Mouse (Mus musculus) Patski (cell line): Measurements from ENCODE around the gene Ankrd13d. TPM values are rescaled to one million over a fixed set of nuclear protein-coding genes. Genes with fewer than 3 reads are reported as not detected.

Experiments used
- ATAC-seq: fragments of 100-300 bp; one replicate; pipeline ENCODE4 v1.8.0; 2021
- CTCF ChIA-PET: fragments of 350-600 bp; sonication (Branson Sonifier 250); formaldehyde crosslinking; loops from one replicate; lab custom pipeline; 2022; ENCODE audit warnings: inconsistent platforms; lab: Charles Lee
- POLR2A ChIA-PET: fragments of 350-600 bp; sonication (Branson Sonifier 250); formaldehyde crosslinking; loops from one replicate; lab custom pipeline; 2022; ENCODE audit warnings: antibody characterized with exemption, inconsistent platforms; lab: Charles Lee
- DNase-seq: peaks from one replicate; pipeline ENCODE4 v3.0.0-alpha.2; 2011; ENCODE audit warnings: low read depth, low spot score
- H3K27me3 ChIP-seq: fragments of 371-371 bp; one replicate; pipeline ENCODE4 v1.5.1; 2021
- CTCF ChIP-seq: fragments of 100-300 bp; IDR thresholded peaks from one replicate; pipeline ENCODE4 v1.5.1; 2021
- in situ Hi-C: fragments of 300-500 bp; cut with MboI; formaldehyde crosslinking; loops from 3 replicates; pipeline ENCODE4 v1.11.1; 2018; ENCODE audit warnings: low pct_unique_long_range_greater_than_20kb, mixed read lengths
- polyA plus RNA-seq: library from polyadenylated mRNA; unstranded; gene quantifications from one replicate; pipeline ENCODE4 v1.2.3, GENCODE M21; 2021

Ankrd13d gene
- polyA plus RNA-seq, 1 experiment from 2014 or later: 25.8 TPM

GRCm38 (mm10) chr19:4317181-4317580, 34.2 kb upstream of the Ankrd13d start:
- CTCF ChIA-PET: interaction anchor here (3.6 kb wide), 1 partner anchor 14 kb away, joined by 14 read pairs; no protein-coding TSS in a partner anchor
- H3K27me3 ChIP-seq: no peaks in the 10 kb centered on the region
- ATAC-seq (no peak), DNase-seq (no peak)
- POLR2A ChIA-PET: interaction anchor here (0.6 kb wide), 1 partner anchor 94 kb away, joined by 3 read pairs; no protein-coding TSS in a partner anchor
- no peak for TF ChIP-seq CTCF
- in situ Hi-C loops: no loop called here

GRCm38 (mm10) chr19:4315223-4315944, 32.4 kb upstream of the Ankrd13d start:
- DNase-seq (peak; percentile 66), ATAC-seq (peak; percentile 72)
- POLR2A ChIA-PET: interaction anchor here (0.6 to 0.8 kb wide), 2 partner anchors 12 to 279 kb away, joined by 3 to 4 read pairs; no protein-coding TSS in a partner anchor
- in situ Hi-C loops: no loop called here
- no peaks in the 10 kb centered on the region for H3K27me3 ChIP-seq
- CTCF ChIA-PET: interaction anchor here (0.8 to 3.6 kb wide), 7 partner anchors 16 to 109 kb away, joined by 3 to 14 read pairs (median 4); no protein-coding TSS in a partner anchor
- TF ChIP-seq CTCF: no peak

GRCm38 (mm10) chr19:4309776-4310185, 26.8 kb upstream of the Ankrd13d start:
- ChIA-PET POLR2A (interaction anchor here (0.6 to 0.7 kb wide), 2 partner anchors 57 to 211 kb away, joined by 3 read pairs; no protein-coding TSS in a partner anchor), CTCF (interaction anchor here (0.6 to 1.5 kb wide), 4 partner anchors 46 to 80 kb away, joined by 3 to 6 read pairs (median 3); no protein-coding TSS in a partner anchor)
- DNase-seq (no peak), ATAC-seq (no peak)
- TF ChIP-seq CTCF: peak; percentile 87
- in situ Hi-C loops: loop anchor here (5.0 kb wide), 2 partner anchors 52 to 102 kb away; no protein-coding TSS in a partner anchor
- H3K27me3 ChIP-seq: no peaks in the 10 kb centered on the region

GRCm38 (mm10) chr19:4309302-4309701, 26.4 kb upstream of the Ankrd13d start:
- no peak for DNase-seq
- ATAC-seq: no peak
- H3K27me3 ChIP-seq: no peaks in the 10 kb centered on the region
- no peak for TF ChIP-seq CTCF
- in situ Hi-C loops: no loop called here
- POLR2A ChIA-PET: interaction anchor here (0.6 to 0.7 kb wide), 2 partner anchors 56 to 210 kb away, joined by 3 read pairs; no protein-coding TSS in a partner anchor
- CTCF ChIA-PET: interaction anchor here (1.5 kb wide), 2 partner anchors 50 to 52 kb away, joined by 3 to 6 read pairs; no protein-coding TSS in a partner anchor

GRCm38 (mm10) chr19:4306190-4306577, 23.2 kb upstream of the Ankrd13d start, which contains the start of gene Grk2:
TSS of gene Grk2 (minus strand) at chr19:4306222.
- H3K27me3 ChIP-seq: no peaks in the 10 kb centered on the region
- ATAC-seq (peak; percentile 70), DNase-seq (no peak)
- POLR2A ChIA-PET: interaction anchor here (0.7 kb wide), 1 partner anchor 31 kb away, joined by 3 read pairs; no protein-coding TSS in a partner anchor
- CTCF ChIA-PET: interaction anchor here (0.7 to 1.6 kb wide), 4 partner anchors 23 to 48 kb away, joined by 3 to 8 read pairs (median 4); partner anchors contain the start of gene Ankrd13d
- in situ Hi-C loops: no loop called here
- TF ChIP-seq CTCF: no peak

GRCm38 (mm10) chr19:4305491-4306189, 22.7 kb upstream of the Ankrd13d start:
- in situ Hi-C loops: no loop called here
- POLR2A ChIA-PET: interaction anchor here (0.5 to 1.2 kb wide), 3 partner anchors 30 to 138 kb away, joined by 3 to 4 read pairs (median 4); no protein-coding TSS in a partner anchor
- CTCF ChIA-PET: interaction anchor here (0.8 to 1.3 kb wide), 2 partner anchors 23 to 47 kb away, joined by 3 to 5 read pairs; partner anchors contain the start of gene Ankrd13d
- no peaks in the 10 kb centered on the region for H3K27me3 ChIP-seq
- no peak for DNase-seq
- TF ChIP-seq CTCF: no peak
- peak; percentile 46 for ATAC-seq

- DNase-seq (no peak), ATAC-seq (no peak)
- CTCF ChIA-PET: interaction anchor here (1.3 to 2.5 kb wide), 2 partner anchors 47 kb away, joined by 5 to 8 read pairs; no protein-coding TSS in a partner anchor
- POLR2A ChIA-PET: interaction anchor here (0.5 to 1.2 kb wide), 4 partner anchors 24 to 139 kb away, joined by 3 to 5 read pairs (median 4); no protein-coding TSS in a partner anchor
- H3K27me3 ChIP-seq: no peaks in the 10 kb centered on the region
- in situ Hi-C loops: no loop called here
- no peak for TF ChIP-seq CTCF
Observed at GRCm38 (mm10) chr19:4304871-4305321, 22.0 kb upstream of the Ankrd13d start.

GRCm38 (mm10) chr19:4304251-4304821, 21.4 kb upstream of the Ankrd13d start:
- CTCF ChIA-PET: interaction anchor here (2.5 kb wide), 2 partner anchors 21 to 46 kb away, joined by 7 to 8 read pairs; partner anchors contain the start of gene Ankrd13d
- in situ Hi-C loops: no loop called here
- DNase-seq: no peak
- TF ChIP-seq CTCF: no peak
- ATAC-seq: no peak
- POLR2A ChIA-PET: interaction anchor here (0.9 kb wide), 1 partner anchor 23 kb away, joined by 5 read pairs; no protein-coding TSS in a partner anchor
- H3K27me3 ChIP-seq: no peaks in the 10 kb centered on the region

GRCm38 (mm10) chr19:4303640-4303995, 20.7 kb upstream of the Ankrd13d start:
- DNase-seq (no peak), ATAC-seq (no peak)
- in situ Hi-C loops: no loop called here
- ChIA-PET POLR2A (no interaction called here), CTCF (interaction anchor here (2.5 kb wide), 2 partner anchors 21 to 46 kb away, joined by 7 to 8 read pairs; partner anchors contain the start of gene Ankrd13d)
- no peak for TF ChIP-seq CTCF
- H3K27me3 ChIP-seq: no peaks in the 10 kb centered on the region
